Mouse (Mus musculus): Measurements from ENCODE around the gene 6430571L13Rik.
A peak's percentile ranks its signal among the peaks of the same experiment; 100 is the strongest.
"Not testable (repeated sequence)": the region's sequence is repeated elsewhere in the genome, so short reads cannot be mapped to it uniquely, and the experiment has no call there.

6430571L13Rik gene

DNA sequence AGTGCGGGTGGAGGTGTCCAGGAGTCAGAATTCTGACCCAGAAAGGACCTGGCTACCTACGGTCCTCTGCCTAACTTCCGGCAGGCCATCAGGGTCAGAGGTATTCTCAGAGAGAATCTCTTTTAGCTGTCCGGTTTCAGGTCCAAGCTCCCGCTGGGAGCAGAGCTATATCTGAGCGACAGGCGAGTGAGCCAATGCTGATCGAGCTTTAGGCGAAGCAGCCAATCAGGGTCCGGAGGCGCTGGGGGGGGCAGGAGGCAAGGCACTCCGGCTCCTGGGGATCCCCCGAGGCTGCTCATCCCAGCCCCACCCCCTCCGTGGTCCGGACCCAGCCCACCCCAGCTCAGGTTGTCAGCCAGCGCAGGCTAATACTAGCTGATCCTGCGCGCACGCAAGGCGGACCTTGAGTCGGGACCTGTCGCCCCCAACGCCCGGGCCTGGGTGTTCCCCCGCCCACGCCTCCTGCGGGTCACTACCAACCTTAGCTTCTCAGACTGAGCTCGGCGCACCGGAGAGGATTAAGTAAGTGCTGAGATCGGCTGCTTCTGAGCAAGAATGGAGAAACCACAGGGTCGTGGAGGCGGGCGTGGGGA is at the start of gene 6430571L13Rik:
Gene 6430571L13Rik, plus strand, starts transcription at position 336 of the 593 bp plus-strand sequence.
- peak; percentile 94 for DNase-seq

DNA sequence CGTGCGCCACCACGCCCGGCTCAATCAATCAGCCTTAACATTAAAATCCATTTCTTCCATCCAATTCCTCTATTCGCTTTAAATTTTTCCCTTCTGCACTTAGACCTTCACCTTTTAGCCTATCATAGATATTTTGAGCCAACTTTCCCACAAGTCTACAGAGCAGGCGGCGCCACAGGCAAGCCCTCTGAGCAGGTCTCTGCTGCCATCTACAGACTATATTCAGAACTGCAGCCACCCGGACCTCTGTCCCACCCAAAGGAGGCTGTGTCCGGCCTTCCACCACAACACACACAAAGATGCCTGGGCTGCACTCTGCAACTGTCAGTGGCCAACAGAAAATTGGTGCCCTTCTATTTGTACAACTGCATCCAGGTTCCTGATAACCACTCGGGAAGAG is 49.5 kb upstream of the 6430571L13Rik start:
- peak; percentile 75 for DNase-seq

DNA sequence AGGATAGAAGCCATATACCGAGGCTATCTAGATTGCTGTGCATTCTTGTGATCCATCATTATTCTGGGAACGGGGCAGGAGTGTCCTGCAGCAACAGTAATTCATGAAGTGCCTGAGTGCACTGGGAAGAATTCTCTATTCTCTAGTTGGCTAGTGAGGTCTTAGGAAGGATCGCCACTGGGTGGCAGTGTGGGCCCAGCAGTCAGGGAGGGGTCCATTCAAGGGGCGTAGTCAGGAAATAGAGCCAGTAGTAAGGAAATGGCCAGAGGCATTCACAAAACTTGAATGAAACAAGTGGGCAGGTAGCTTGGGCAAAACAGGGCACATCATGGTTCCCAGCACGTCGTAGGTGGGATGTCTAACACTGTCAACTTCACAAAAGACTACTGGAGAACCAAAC is 46.2 kb upstream of the 6430571L13Rik start:
- DNase-seq, result peak; percentile 68

DNA sequence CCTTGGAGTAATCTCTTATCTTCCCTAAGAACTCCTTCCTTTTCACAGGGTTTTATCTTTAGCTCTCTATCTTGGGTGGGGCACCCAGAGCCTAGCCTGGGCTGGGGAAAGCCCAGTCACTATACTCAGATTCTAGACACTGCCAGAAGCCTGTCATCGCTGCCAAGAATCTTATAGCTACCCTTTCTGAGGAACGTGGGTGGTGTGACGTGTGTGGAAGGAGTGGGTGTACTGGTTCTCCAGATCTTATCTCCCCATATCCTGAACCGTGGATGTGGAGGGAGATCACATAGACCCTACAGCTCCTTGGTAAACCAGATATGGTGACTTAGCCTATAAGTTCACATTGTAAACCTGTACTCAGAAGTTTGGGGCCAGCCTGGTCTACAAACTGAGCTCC is 44.8 kb upstream of the 6430571L13Rik start:
- no peak for DNase-seq

DNA sequence AAGGTAGTCTGAATTCAATTTTAAA is 44.6 kb upstream of the 6430571L13Rik start, which contains the start of gene Cish:
Gene Cish, plus strand, starts transcription at position 11 of the 25 bp plus-strand sequence.
- no peak for DNase-seq

DNA sequence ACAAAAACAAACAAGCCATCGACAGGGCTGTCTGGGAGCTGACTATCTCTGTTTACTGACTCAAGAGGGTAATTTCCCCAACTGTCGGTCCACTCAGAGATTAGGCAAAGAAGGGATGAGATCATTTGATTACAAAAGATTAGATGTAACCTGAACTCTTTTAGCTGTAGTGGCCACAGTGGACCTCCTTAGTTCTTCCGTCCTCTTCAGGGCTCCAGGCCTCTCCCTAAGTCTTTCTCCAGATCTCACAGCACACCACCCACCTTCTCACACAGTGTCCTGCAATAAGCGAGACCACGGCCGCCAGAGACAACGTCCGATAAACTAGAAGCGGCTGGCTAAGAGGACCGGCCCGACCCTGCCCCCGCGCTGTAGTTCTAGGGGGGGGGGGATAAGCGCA is 44.4 kb upstream of the 6430571L13Rik start:
- DNase-seq, result no peak

DNA sequence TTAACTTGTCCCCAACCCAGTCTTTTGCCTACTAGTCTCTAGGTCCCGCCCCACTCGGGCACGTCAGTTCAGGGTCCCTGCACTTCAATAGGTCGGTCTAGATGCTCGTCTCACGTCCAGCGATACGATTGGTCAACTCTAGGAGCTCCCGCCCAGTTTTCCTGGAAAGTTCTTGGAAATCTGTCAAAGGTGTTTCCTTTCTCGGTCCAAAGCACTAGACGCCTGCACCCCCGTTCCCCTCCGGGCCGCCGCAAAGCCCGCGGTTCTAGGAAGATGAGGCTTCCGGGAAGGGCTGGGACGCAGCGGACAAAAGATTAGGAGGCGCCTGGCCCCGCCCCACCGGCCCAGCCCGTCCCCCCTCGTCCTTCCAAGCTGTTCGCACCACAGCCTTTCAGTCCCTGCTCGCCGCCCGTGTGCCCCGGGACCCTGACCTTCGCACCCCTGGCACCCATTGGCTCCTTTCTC is 43.9 kb upstream of the 6430571L13Rik start:
- DNase-seq, result peak; percentile 99

DNA sequence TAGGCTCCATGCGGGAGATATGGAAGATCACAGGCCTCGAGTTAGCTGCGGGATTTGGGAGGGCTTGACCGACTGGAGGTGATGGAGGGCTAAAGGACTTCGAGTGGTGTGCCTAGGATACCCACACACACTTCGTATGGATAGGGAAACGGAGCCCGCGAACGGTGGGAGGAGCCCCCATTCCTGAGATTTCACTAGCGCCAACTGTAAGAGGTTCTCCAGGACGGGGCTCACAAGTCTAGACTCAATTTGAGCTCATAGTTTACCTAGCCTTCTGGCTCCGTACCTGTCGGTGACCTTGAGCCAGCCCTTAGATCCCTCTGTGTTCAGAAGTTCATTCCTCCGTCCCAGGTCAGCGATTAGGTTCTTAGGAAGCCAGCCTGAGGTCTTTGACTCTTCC is 43.3 kb upstream of the 6430571L13Rik start:
- DNase-seq, result no peak

DNA sequence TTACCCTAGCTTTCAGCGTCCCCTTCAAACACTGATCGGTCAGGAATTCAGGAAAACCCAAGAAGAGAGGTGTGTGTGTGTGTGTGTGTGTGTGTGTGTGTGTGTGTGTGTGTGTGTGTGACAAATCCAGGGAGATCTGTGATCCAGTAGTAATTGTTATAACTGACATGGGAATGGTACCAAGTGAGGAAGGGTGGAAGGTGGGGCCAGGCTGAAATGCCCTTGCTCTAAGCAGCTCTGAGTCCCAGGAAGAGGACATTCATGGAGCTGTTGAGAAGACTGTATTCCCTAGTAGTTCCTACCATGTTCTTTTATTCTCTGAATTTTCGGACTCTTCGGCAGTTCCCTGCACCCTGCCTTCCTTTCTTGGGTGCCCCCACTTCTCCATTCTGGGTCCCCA is 42.7 kb upstream of the 6430571L13Rik start:
- no peak for DNase-seq

DNA sequence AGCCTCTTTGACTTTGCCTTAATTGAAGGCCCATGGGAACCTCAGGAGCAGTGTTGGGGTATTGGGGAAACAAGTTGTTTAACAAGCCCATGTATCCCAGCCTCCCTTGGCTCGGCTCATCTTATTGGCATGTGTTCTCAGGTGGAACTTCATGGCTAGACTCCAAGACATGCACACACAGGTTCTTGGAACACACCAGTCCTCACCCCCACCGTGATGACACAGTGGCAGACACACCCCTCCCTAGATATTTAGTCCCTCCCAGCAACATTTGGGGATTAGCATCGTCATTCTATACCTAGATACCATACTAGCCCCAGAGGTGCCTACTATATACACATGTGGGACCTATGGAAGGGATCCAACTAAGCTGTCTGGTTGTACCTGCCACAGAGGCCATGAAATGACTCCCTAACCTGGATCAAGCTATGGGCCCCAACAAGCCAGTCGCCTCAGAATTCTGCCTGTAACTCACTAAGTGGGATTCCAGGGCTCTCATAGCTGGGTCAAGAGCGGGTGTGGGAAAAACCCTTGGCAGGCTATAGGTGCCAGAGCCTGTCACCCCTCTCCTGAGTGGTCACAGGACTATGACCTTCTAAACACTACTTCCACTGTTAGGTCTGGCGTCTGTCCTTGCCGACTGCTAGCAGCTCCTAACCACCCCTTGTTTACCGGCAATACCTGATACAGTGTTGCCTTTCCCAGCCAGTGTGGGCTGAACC is 42.2 kb upstream of the 6430571L13Rik start:
- peak; percentile 80 for DNase-seq

DNA sequence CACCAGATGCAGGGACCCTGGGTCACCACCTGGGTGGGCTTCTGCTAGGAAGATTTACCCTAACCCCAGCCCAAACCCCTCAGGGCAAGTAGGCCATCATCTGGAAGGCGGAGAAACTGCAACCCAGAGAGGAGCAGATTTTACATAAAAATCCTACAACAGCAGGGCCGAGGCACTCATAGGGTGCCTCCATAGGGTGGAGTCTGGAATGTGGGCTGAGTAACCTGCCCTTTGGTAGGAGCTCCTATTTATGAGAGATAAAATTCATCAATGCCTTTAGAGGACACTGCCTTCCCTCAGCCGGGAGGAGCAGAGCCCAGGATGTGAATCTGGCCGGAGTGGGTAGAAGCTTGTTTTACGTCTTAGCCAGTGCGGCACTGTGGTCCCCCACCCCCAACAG is 41.5 kb upstream of the 6430571L13Rik start:
- DNase-seq, result no peak

DNA sequence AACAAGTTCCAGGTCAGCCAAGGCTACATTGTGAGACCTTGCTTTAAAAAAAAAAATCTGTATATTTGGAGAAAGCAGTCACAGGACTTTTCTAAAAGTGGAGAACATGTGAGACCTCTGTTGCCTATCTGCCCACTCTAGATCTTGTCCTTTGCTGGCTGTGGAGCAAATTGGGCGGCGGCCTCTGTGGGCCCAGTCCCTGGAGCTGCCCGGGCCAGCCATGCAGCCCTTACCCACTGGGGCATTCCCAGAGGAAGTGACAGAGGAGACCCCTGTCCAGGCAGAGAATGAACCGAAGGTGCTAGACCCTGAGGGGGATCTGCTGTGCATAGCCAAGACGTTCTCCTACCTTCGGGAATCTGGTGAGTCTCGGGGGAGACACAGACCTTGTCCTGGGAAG is 40.6 kb upstream of the 6430571L13Rik start:
- no peak for DNase-seq

DNA sequence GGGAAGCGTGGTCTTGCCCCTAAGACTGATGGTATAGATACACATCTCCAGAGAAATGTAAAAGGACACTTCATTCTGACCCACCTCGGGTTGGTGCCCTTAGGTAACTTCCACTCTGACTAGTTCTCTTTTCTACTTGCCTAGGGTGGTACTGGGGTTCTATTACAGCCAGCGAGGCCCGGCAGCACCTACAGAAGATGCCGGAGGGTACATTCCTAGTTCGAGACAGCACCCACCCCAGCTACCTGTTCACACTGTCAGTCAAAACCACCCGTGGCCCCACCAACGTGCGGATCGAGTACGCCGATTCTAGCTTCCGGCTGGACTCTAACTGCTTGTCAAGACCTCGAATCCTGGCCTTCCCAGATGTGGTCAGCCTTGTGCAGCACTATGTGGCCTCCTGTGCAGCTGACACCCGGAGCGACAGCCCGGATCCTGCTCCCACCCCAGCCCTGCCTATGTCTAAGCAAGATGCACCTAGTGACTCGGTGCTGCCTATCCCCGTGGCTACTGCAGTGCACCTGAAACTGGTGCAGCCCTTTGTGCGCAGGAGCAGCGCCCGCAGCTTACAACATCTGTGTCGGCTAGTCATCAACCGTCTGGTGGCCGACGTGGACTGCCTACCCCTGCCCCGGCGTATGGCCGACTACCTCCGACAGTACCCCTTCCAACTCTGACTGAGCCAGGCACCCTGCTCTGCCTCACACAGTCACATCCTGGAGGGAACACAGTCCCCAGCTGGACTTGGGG is 40.0 kb upstream of the 6430571L13Rik start:
- no peak for DNase-seq

DNA sequence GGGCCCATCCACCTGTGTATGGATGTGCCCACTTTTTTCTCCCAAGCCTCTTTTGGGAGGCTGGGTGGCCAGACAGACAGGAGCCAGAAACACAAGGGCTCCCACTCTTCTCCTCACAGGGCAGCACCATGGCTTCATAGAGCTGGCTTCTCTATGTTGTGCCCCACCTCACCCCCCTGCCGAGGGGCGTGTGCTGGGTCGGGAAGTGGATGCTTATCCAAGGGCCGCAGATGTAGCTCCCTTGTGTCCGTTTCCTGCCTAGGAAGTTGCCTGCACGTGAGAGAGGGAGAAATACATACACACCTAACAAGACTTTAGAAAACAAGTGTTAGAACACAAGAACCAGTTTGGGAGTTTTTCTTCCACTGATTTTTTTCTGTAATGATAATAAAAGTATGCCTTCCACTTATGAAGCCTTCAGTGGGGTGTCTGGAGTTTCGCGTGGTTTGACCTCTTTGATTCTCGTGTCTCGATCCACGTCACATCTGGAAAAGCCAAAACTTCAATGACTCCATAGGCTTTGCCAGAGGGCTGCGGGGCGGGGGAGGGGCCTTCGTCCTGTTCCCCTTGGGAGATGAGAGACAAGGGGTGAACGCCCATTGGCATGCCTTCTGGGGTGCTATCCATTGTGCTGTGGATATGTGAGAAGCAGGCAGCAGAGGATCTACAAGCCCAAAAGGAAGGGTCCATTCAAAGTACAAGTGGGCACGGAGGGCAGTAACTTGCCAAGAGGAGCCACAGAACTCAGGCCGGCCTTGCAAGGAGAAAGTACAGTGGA is 38.7 kb upstream of the 6430571L13Rik start:
- no peak for DNase-seq

DNA sequence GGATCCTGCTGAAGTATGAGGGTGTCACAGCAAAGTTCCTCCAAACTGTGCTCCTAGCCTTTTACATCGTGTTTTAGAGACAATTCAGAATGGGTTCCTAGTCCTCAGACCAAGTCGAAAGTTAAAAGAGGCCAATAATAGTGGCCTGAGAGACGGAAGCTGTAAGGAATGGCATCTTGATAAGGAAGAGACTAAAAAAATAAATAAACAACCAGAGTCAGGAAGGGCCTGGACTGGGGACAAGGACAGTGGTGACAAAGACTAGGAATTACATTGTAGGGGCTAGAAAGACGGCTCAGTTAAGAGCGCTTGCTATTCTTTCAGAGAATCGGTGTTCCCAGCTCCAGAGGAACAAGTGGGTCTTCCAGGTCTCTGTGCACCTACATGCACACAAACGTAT is 37.8 kb upstream of the 6430571L13Rik start:
- DNase-seq, result no peak

DNA sequence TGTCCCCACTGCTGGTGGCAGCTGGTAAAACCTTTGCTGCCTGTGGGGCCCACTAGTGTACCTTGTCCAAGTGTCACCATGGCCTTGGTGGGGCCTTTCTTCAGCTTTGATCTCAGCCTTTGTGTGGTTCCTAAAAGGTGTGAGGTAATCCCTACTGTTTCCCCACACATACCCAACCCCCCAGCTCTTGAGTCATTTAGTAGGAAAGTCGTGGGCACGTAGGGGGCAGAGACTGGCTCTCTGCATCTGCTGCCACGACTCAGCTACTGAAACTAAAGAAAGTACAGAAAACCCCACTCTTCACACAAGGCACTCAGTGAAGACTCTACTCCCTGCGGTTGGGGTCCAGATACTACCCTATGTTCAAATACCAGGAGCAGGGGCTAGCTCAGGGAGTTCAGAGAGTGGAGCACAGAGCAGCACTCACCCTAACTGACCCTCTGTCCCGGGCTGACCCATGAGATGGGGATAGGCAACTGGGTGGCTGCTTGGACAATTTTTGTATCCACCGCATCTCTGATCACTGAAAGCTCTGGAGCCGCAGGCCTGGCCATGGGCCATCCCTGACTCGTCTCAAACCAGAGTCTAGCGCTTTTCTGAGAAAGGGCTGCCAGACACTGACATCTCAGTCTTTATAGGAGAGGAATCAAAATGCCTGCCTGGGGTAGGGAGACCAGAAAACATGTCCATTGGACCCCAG is 37.1 kb upstream of the 6430571L13Rik start:
- no peak for DNase-seq

DNA sequence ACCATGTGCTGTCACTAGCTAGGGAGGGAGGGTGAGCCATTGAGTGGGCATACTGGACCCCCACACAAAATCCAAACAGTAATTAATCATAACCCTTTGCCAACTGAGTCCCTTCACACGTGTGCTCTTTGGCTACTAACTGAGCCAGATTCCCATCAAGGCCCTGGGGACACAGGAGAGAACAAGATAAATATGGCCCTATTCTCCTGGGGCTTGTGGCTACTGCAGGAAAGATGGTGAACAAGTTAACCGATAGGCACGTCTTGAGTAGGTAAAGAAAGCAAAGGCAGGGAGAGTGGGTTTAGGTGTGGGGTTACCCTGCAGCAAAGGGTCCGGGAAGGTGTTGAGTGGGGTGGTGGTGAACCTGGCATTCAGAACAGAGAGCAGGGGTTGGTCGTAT is 36.5 kb upstream of the 6430571L13Rik start:
- DNase-seq, result no peak

DNA sequence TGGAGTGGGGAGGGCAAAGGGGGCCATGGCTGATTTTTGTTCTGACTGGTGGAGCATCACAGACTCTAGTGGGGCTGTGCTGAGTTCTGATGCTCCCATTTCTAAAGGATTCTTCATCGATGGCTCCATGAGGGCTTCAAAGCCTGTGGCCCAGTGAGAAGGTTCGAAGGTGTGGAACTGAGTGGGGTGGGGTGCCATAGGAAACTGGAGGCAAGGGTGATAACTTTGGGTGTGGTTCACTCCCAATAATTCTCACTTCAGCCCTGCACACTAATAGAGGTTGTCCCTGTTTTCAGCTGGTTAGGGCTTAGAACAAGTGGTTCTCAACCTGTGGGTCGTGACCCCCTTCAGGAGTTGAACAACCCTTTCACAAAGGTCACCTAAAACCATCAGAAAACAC is 36.0 kb upstream of the 6430571L13Rik start:
- no peak for DNase-seq

DNA sequence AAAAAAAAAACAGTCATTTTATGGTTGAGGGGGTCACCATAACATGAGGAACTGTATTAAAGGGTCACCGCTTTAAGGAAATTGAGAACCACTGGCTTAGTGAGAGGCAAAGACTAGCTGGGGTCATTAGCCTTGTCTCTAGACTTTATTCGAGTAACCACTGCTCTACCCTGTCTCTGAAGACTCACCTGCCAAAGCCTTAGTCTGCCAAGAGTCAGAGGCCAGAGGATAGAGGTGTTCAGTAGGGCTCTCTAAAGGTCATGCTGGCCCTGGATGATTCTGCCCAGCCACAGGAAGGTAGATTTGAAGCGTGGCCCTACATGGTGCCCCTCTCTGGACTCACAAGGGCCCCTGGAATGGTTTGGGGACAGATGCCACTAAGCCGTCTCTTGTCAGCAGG is 35.4 kb upstream of the 6430571L13Rik start:
- peak; percentile 36 for DNase-seq

DNA sequence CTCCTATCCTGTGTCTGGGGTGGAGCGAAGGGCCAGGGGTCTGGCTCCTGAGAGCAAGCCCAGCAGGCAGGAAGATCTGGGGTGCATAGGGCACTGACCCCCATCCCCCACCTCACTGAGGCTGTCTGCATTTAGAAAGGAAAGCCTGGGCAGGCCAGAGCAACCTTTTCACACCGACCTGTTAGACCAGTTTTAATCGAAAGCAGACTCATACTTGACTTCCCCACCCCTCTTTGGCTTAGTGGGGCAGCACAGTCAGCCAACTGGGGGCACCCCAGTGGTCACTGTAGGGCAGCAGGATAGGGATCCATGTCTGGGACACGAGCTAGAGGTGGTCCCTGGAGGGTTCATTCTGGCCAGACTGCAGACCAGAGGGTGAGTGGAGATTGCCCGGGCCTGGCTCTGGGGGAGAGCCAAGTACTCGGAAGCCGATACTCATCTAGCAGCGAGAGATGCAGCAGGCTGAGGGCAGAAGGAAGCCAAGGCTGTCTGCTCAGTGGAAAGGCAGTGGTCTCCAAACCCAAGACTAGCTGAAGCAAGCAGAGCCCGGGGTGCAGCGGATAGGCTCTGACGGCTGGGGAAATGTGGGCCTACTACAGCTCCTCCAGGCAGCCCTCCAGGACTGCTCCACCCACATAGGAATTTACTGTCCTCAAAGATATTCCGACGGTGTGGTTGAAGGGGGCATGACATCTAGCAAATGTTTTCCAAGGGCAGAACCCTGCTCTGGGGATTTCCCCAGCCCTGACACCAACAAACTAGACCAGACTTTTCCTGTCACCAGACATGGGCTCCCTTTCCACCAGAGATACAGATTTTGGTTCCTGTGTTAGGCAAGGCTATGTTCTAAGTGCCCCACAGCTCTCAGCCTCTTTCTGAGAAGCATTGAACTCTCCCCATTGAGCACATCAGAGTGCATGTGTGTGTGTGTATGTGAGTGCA is 34.5 kb upstream of the 6430571L13Rik start:
- DNase-seq, result peak; percentile 66

DNA sequence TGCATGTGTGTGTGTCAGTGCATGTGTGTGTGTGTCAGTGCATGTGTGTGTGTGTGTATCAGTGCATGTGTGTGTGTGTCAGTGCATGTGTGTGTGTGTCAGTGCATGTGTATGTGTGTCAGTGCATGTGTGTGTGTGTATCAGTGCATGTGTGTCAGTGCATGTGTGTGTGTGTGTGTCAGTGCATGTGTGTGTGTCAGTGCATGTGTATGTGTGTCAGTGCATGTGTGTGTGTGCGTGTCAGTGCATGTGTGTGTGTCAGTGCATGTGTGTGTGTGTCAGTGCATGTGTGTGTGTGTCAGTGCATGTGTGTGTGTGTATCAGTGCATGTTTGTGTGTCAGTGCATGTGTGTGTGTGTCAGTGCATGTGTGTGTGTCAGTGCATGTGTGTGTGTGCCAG is 33.7 kb upstream of the 6430571L13Rik start:
- DNase-seq, result not testable (repeated sequence)

Data from kidney, adult 11 months (tissue).